Mouse (Mus musculus) left cerebral cortex, adult 2 months (tissue): ENCODE measurements at regions not wholly inside any gene's neighbourhood (a gene's known extent, or its start where the extent isn't known, plus 50 kb on each side); places are given as distances from the start of the nearest gene placed in this dataset.

Source experiments
- DNase-seq, 2 experiments: peaks; one replicate each; pipeline ENCODE4 v3.0.0; 2021 to 2022; ENCODE audit warnings: low spot score in 2 of 2, mixed read lengths in 1 of 2; ENCODE audit errors: extremely low spot score in 1 of 2
- H3K27ac ChIP-seq: fragments of 200-600 bp; 2 replicates; pipeline ENCODE4 v1.8.1; 2022
- H3K4me3 ChIP-seq: fragments of 200-600 bp; 2 replicates; pipeline ENCODE4 v1.8.1; 2022
- CTCF ChIP-seq: fragments of 200-600 bp; IDR thresholded peaks from 2 replicates; pipeline ENCODE4 v1.8.1; 2022; ENCODE audit warnings: antibody characterized with exemption, mild to moderate bottlenecking, moderate library complexity
- intact Hi-C: fragments of 180-260 bp; cut with DNase I; formaldehyde crosslinking; loops from one replicate; pipeline ENCODE4 v1.15.1; 2025

- H3K27ac ChIP-seq: peak overlapping the region; percentile 28; the same call in 1 of the 2 replicates
- no peak for TF ChIP-seq CTCF
- H3K4me3 ChIP-seq: no peak overlapping the region
- no peak for DNase-seq
- intact Hi-C loops: loop anchor here (2.0 to 5.0 kb wide), 2 partner anchors 197 to 258 kb away; no protein-coding TSS in a partner anchor
Observed at GRCm38 (mm10) chr12:27139683-27140334, 202.6 kb downstream of the Sox11 start.

- no peak for DNase-seq
- intact Hi-C loops: loop anchor here (2.0 to 5.0 kb wide), 2 partner anchors 198 to 257 kb away; no protein-coding TSS in a partner anchor
- Histone ChIP-seq H3K4me3 (no peak overlapping the region), H3K27ac (peak overlapping the region; percentile 28; the same call in 1 of the 2 replicates)
- TF ChIP-seq CTCF: no peak
Observed at GRCm38 (mm10) chr12:27138663-27139633, 203.4 kb downstream of the Sox11 start.

GRCm38 (mm10) chr12:27135997-27136559 lies 206.3 kb downstream of the Sox11 start:
- no peak overlapping the region for H3K27ac ChIP-seq
- TF ChIP-seq CTCF: no peak
- DNase-seq: no peak
- no peak overlapping the region for H3K4me3 ChIP-seq
- intact Hi-C loops: loop anchor here (5.0 kb wide), 1 partner anchor 254 kb away; no protein-coding TSS in a partner anchor

GRCm38 (mm10) chr12:27130544-27130943 lies 211.8 kb downstream of the Sox11 start:
- intact Hi-C loops: loop anchor here (5.0 kb wide), 2 partner anchors 118 to 348 kb away; no protein-coding TSS in a partner anchor
- DNase-seq: no peak
- no peak for TF ChIP-seq CTCF

GRCm38 (mm10) chr12:27127054-27127605 lies 215.2 kb downstream of the Sox11 start:
- no peak overlapping the region for H3K4me3 ChIP-seq
- no peak for DNase-seq
- TF ChIP-seq CTCF: no peak
- intact Hi-C loops: no loop called here
- no peak overlapping the region for H3K27ac ChIP-seq

More at GRCm38 (mm10) chr12:27130544-27130943, 211.8 kb downstream of the Sox11 start:
- Histone ChIP-seq H3K27ac (no peak overlapping the region), H3K4me3 (no peak overlapping the region)

GRCm38 (mm10) chr12:27118581-27118980 lies 223.8 kb downstream of the Sox11 start:
- intact Hi-C loops: no loop called here
- Histone ChIP-seq H3K27ac (no peak overlapping the region), H3K4me3 (no peak overlapping the region)
- no peak for DNase-seq
- TF ChIP-seq CTCF: no peak

- no peak for TF ChIP-seq CTCF
- H3K27ac ChIP-seq: no peak overlapping the region
- H3K4me3 ChIP-seq: no peak overlapping the region
- intact Hi-C loops: no loop called here
- DNase-seq: no peak
Observed at GRCm38 (mm10) chr12:27115392-27115791, 227.0 kb downstream of the Sox11 start.

GRCm38 (mm10) chr12:27104925-27105571 lies 237.3 kb downstream of the Sox11 start:
- TF ChIP-seq CTCF: no peak
- Histone ChIP-seq H3K27ac (peak overlapping the region; percentile 53; the same call in 1 of the 2 replicates), H3K4me3 (no peak overlapping the region)
- no peak for DNase-seq
- intact Hi-C loops: loop anchor here (2.0 kb wide), 1 partner anchor 44 kb away; no protein-coding TSS in a partner anchor

- no peak overlapping the region for H3K4me3 ChIP-seq
- intact Hi-C loops: no loop called here
- DNase-seq: no peak
- no peak overlapping the region for H3K27ac ChIP-seq
- no peak for TF ChIP-seq CTCF
Observed at GRCm38 (mm10) chr12:27102996-27103395, 239.4 kb downstream of the Sox11 start.

- no peak overlapping the region for H3K27ac ChIP-seq
- no peak for TF ChIP-seq CTCF
- intact Hi-C loops: no loop called here
- DNase-seq: no peak
- no peak overlapping the region for H3K4me3 ChIP-seq
Observed at GRCm38 (mm10) chr12:27089206-27089605, 253.2 kb downstream of the Sox11 start.

- no peak overlapping the region for H3K27ac ChIP-seq
- no peak for DNase-seq
- no peak overlapping the region for H3K4me3 ChIP-seq
- TF ChIP-seq CTCF: no peak
- intact Hi-C loops: no loop called here
Observed at GRCm38 (mm10) chr12:27085890-27086289, 256.5 kb downstream of the Sox11 start.
